Comparison of ENCODE assay signal across 11 mouse cellular contexts in genomic region chr11:88857311-88858005, GRCm38 (mm10). TPM values are rescaled to one million over a fixed set of nuclear protein-coding genes. Genes with fewer than 3 reads are reported as not detected.
DNase-seq lines count a peak whose midpoint lies in the region; ATAC-seq and TF ChIP-seq lines count a peak whose summit lies in the region.
"Had no signal": no experiment of that assay in that cellular context is flagged by ENCODE, and none has a peak within 500 bp of the region (broad histone marks: within the 10 kb centered on the region; RNA-seq: fewer than 3 reads in every experiment).

No protein-coding gene starts in this region.

- peaks cover 4% of the 10 kb centered on the region; the same call in 1 of the 2 replicates for H3K4me1 ChIP-seq in lung, embryonic 14.5 days (ENCODE audit: insufficient read depth)
- peaks cover 5% of the 10 kb centered on the region; the same call in 1 of the 2 replicates for H3K4me1 ChIP-seq in lung, adult 2 months (ENCODE audit: control insufficient read depth, insufficient read depth, low read length)
- peaks cover 17% of the 10 kb centered on the region; the same call in 1 of the 2 replicates for H3K4me1 ChIP-seq in embryonic fibroblast, embryonic 13.5 days (ENCODE audit: control insufficient read depth, insufficient read depth, low read length)
- H3K4me1 ChIP-seq in heart, embryonic 13.5 days: peaks cover 61% of the 10 kb centered on the region
- peaks cover 6% of the 10 kb centered on the region; the same call in 1 of the 2 replicates for H3K4me1 ChIP-seq in stomach, embryonic 14.5 days (ENCODE audit: control insufficient read depth, insufficient read depth, low read length)

- no peak for ATAC-seq in lung, embryonic 14.5 days (ENCODE audit: insufficient read depth)
- ATAC-seq in heart, embryonic 13.5 days (ENCODE audit: extremely low read depth, insufficient number of reproducible peaks, low FRiP score, low TSS enrichment): no peak
- no peak for ATAC-seq in stomach, embryonic 14.5 days (ENCODE audit: insufficient number of reproducible peaks, insufficient read depth, low FRiP score, low read depth)
- no peak for ATAC-seq in activated CD4-positive, CD25-positive, alpha-beta regulatory T cell, adult 4 months

- DNase-seq in lung, embryonic 14.5 days: no peak
- no peak for DNase-seq in lung, adult 2 months
- DNase-seq in B cell, adult 2 months: no peak
- DNase-seq: left cerebral cortex, postnatal 4 days; right cerebral cortex, postnatal 4 days had no signal

- WGBS in lung, embryonic 14.5 days: 67% methylated on average over 3 of the region's 3 CpGs
- WGBS in lung, adult 2 months: 70% methylated on average over 3 of the region's 3 CpGs
- WGBS in heart, embryonic 13.5 days: 42% methylated on average over 3 of the region's 3 CpGs
- 69% methylated on average over 3 of the region's 3 CpGs for WGBS in stomach, embryonic 14.5 days

- no peaks in the 10 kb centered on the region for H3K27me3 ChIP-seq in lung, embryonic 14.5 days (ENCODE audit: insufficient read depth, low read length)
- no peaks in the 10 kb centered on the region for H3K27me3 ChIP-seq in heart, embryonic 13.5 days (replicated peaks)
- H3K27me3 ChIP-seq in stomach, embryonic 14.5 days (ENCODE audit: control insufficient read depth, insufficient read depth, low read length): no peaks in the 10 kb centered on the region
- H3K27me3 ChIP-seq: neural tube, embryonic 12.5 days had no signal

- no peak for TF ChIP-seq POLR2A in lung, adult 2 months (IDR thresholded peaks at IDR 0.05; ENCODE audit: borderline replicate concordance, extremely low read depth, low read depth, low read length)
- TF ChIP-seq POLR2A in embryonic fibroblast, embryonic 13.5 days (IDR thresholded peaks at IDR 0.05; ENCODE audit: low read depth, low read length): no peak

- no peak overlapping the region for H3K9ac ChIP-seq in lung, embryonic 14.5 days
- peak overlapping the region; percentile 72 for H3K9ac ChIP-seq in heart, embryonic 13.5 days
- no peak overlapping the region for H3K9ac ChIP-seq in stomach, embryonic 14.5 days (replicated peaks; ENCODE audit: low read depth, low read length)
- H3K9ac ChIP-seq: neural tube, embryonic 12.5 days had no signal

- H3K9me3 ChIP-seq in lung, embryonic 14.5 days (ENCODE audit: low read depth, low read length): no peaks in the 10 kb centered on the region
- no peaks in the 10 kb centered on the region for H3K9me3 ChIP-seq in heart, embryonic 13.5 days
- no peaks in the 10 kb centered on the region for H3K9me3 ChIP-seq in stomach, embryonic 14.5 days (ENCODE audit: control insufficient read depth, low read depth, low read length)
- H3K9me3 ChIP-seq: neural tube, embryonic 12.5 days had no signal

- H3K27ac ChIP-seq in lung, embryonic 14.5 days (ENCODE audit: low read depth): peak overlapping the region; percentile 55; the same call in 1 of the 2 replicates
- H3K27ac ChIP-seq in embryonic fibroblast, embryonic 13.5 days (ENCODE audit: insufficient read depth, low read length): peak overlapping the region; percentile 88
- peak overlapping the region; percentile 96 for H3K27ac ChIP-seq in heart, embryonic 13.5 days (replicated peaks)
- peak overlapping the region; percentile 64 for H3K27ac ChIP-seq in stomach, embryonic 14.5 days (ENCODE audit: low read length)
- H3K27ac ChIP-seq: macrophage; neural tube, embryonic 12.5 days had no signal

- H3K36me3 ChIP-seq in lung, embryonic 14.5 days (ENCODE audit: insufficient read depth): no peaks in the 10 kb centered on the region
- H3K36me3 ChIP-seq in heart, embryonic 13.5 days: no peaks in the 10 kb centered on the region
- H3K36me3 ChIP-seq in stomach, embryonic 14.5 days (ENCODE audit: control insufficient read depth, insufficient read depth, low read length): no peaks in the 10 kb centered on the region
- H3K36me3 ChIP-seq: neural tube, embryonic 12.5 days had no signal

- no peak overlapping the region for H3K4me2 ChIP-seq in lung, embryonic 14.5 days
- H3K4me2 ChIP-seq in heart, embryonic 13.5 days: peak overlapping the region; percentile 52
- no peak overlapping the region for H3K4me2 ChIP-seq in stomach, embryonic 14.5 days (replicated peaks; ENCODE audit: low read depth, low read length)
- H3K4me2 ChIP-seq: neural tube, embryonic 12.5 days had no signal

- TF ChIP-seq CTCF in lung, embryonic 14.5 days (IDR thresholded peaks at IDR 0.05; ENCODE audit: low read depth): no peak
- no peak for TF ChIP-seq CTCF in lung, adult 2 months (IDR thresholded peaks at IDR 0.05; ENCODE audit: insufficient read depth, low read length)
- TF ChIP-seq CTCF in embryonic fibroblast, embryonic 13.5 days (IDR thresholded peaks at IDR 0.05; ENCODE audit: borderline replicate concordance, insufficient read depth, low read length): no peak

- no peak overlapping the region for H3K4me3 ChIP-seq in lung, embryonic 14.5 days (ENCODE audit: low read depth, low read length)
- no peak overlapping the region for H3K4me3 ChIP-seq in lung, adult 2 months (replicated peaks; ENCODE audit: extremely low read depth, low read depth, low read length)
- H3K4me3 ChIP-seq in embryonic fibroblast, embryonic 13.5 days (ENCODE audit: insufficient read depth, low read length): no peak overlapping the region
- no peak overlapping the region for H3K4me3 ChIP-seq in heart, embryonic 13.5 days
- no peak overlapping the region for H3K4me3 ChIP-seq in stomach, embryonic 14.5 days (ENCODE audit: low read depth, low read length)
- H3K4me3 ChIP-seq: neural tube, embryonic 12.5 days had no signal

RNA-seq across cellular contexts. Expression of gene Akap1, which starts 6.9 kb away (rescaled TPM):
- 18.8 and 20.6 TPM in 2 replicates for polyA plus RNA-seq in lung, embryonic 14.5 days (2014; fragmentation: Nextera tagmentation; extraction: Ambion mirVana)
- 22.3 and 32.2 TPM in 2 replicates for polyA plus RNA-seq in lung, adult 2 months (2012; rRNA removed)
- polyA plus RNA-seq in embryonic fibroblast, embryonic 13.5 days (2011; ENCODE audit: insufficient read length, low read depth, missing spikeins): 24.2 and 25.5 TPM in 2 replicates
- polyA plus RNA-seq in heart, embryonic 13.5 days (2015; fragmentation: Nextera tagmentation; extraction: Ambion mirVana): 31.4 and 33.7 TPM in 2 replicates
- 20.6 and 23.9 TPM in 2 replicates for polyA plus RNA-seq in stomach, embryonic 14.5 days (2014; fragmentation: Nextera tagmentation; extraction: Ambion mirVana)
- 1 to 10 TPM; 1.5 to 2.0 TPM for polyA plus RNA-seq in activated CD4-positive, CD25-positive, alpha-beta regulatory T cell, adult 4 months (2017; shearing (Covaris generic))
